In genomic region chr12:12904086-12904485, GRCm38 (mm10) we compare ENCODE assay signal across 8 mouse cellular contexts. TPM values are rescaled to one million over a fixed set of nuclear protein-coding genes. Genes with fewer than 3 reads are reported as not detected.
A peak's percentile ranks its signal among the peaks of the same experiment; 100 is the strongest.
DNase-seq lines count a peak whose midpoint lies in the region; ATAC-seq and TF ChIP-seq lines count a peak whose summit lies in the region.
"Had no signal": no experiment of that assay in that cellular context is flagged by ENCODE, and none has a peak within 500 bp of the region (broad histone marks: within the 10 kb centered on the region; RNA-seq: fewer than 3 reads in every experiment).

No protein-coding gene starts in this region.

- H3K27ac ChIP-seq in liver, embryonic 11.5 days (ENCODE audit: low read depth, low read length): no peak overlapping the region
- H3K27ac ChIP-seq in liver, postnatal 0 days (ENCODE audit: low read depth): no peak overlapping the region
- peak overlapping the region; percentile 84 for H3K27ac ChIP-seq in forebrain, embryonic 11.5 days (ENCODE audit: low read depth, low read length)
- peak overlapping the region; percentile 64 for H3K27ac ChIP-seq in hindbrain, embryonic 16.5 days (ENCODE audit: low read depth, low read length)
- H3K27ac ChIP-seq in neural tube, embryonic 13.5 days (replicated peaks): peak overlapping the region; percentile 93

- no peaks in the 10 kb centered on the region for H3K36me3 ChIP-seq in liver, embryonic 11.5 days (ENCODE audit: control insufficient read depth, insufficient read depth, low read length)
- no peaks in the 10 kb centered on the region for H3K36me3 ChIP-seq in liver, postnatal 0 days (replicated peaks; ENCODE audit: insufficient read depth, low read length)
- no peaks in the 10 kb centered on the region for H3K36me3 ChIP-seq in forebrain, embryonic 11.5 days (ENCODE audit: control insufficient read depth, insufficient read depth, low read length)
- no peaks in the 10 kb centered on the region for H3K36me3 ChIP-seq in hindbrain, embryonic 16.5 days (ENCODE audit: control insufficient read depth, insufficient read depth, low read length)
- H3K36me3 ChIP-seq in neural tube, embryonic 13.5 days: no peaks in the 10 kb centered on the region

- no peak for ATAC-seq in liver, embryonic 11.5 days (replicated peaks; ENCODE audit: low FRiP score)
- no peak for ATAC-seq in liver, postnatal 0 days
- peak; percentile 31; the same call in 1 of the 2 replicates for ATAC-seq in forebrain, embryonic 11.5 days (replicated peaks; ENCODE audit: low FRiP score)
- ATAC-seq in hindbrain, embryonic 16.5 days: peak; percentile 35
- peak; percentile 32 for ATAC-seq in neural tube, embryonic 13.5 days (ENCODE audit: low read depth)
- no peak for ATAC-seq in granulocyte monocyte progenitor cell, adult 5-6 weeks (replicated peaks; ENCODE audit: poor library complexity, severe bottlenecking)
- ATAC-seq in erythroid progenitor cell, adult 5-6 weeks (replicated peaks; ENCODE audit: low FRiP score, poor library complexity, severe bottlenecking): no peak
- ATAC-seq: Patski had no signal

- H3K27me3 ChIP-seq in liver, embryonic 11.5 days (replicated peaks; ENCODE audit: control insufficient read depth, insufficient read depth, low read length): peaks cover 17% of the 10 kb centered on the region
- H3K27me3 ChIP-seq in liver, postnatal 0 days (ENCODE audit: insufficient read depth, low read length): no peaks in the 10 kb centered on the region
- H3K27me3 ChIP-seq in forebrain, embryonic 11.5 days (ENCODE audit: control insufficient read depth, insufficient read depth, low read length): no peaks in the 10 kb centered on the region
- H3K27me3 ChIP-seq in hindbrain, embryonic 16.5 days (replicated peaks; ENCODE audit: control insufficient read depth, insufficient read depth, low read length): no peaks in the 10 kb centered on the region
- H3K27me3 ChIP-seq in neural tube, embryonic 13.5 days: no peaks in the 10 kb centered on the region
- H3K27me3 ChIP-seq: Patski had no signal

- no peak overlapping the region for H3K9ac ChIP-seq in liver, embryonic 11.5 days (ENCODE audit: low read depth, low read length)
- H3K9ac ChIP-seq in liver, postnatal 0 days (replicated peaks): no peak overlapping the region
- H3K9ac ChIP-seq in forebrain, embryonic 11.5 days (ENCODE audit: low read length): peak overlapping the region; percentile 70
- H3K9ac ChIP-seq in hindbrain, embryonic 16.5 days (ENCODE audit: low read depth, low read length): peak overlapping the region; percentile 50
- H3K9ac ChIP-seq in neural tube, embryonic 13.5 days: peak overlapping the region; percentile 65

- no peak for DNase-seq in liver, embryonic 11.5 days (ENCODE audit: low spot score)
- DNase-seq in liver, postnatal 0 days: no peak
- no peak for DNase-seq in forebrain, embryonic 11.5 days (ENCODE audit: low spot score)

- peak overlapping the region; percentile 56; the same call in 1 of the 2 replicates for H3K4me2 ChIP-seq in liver, embryonic 11.5 days
- H3K4me2 ChIP-seq in liver, postnatal 0 days (ENCODE audit: low read depth, low read length): no peak overlapping the region
- H3K4me2 ChIP-seq in forebrain, embryonic 11.5 days (ENCODE audit: low read depth, low read length, severe bottlenecking): peak overlapping the region; percentile 62
- peak overlapping the region; percentile 18 for H3K4me2 ChIP-seq in hindbrain, embryonic 16.5 days (ENCODE audit: low read length)
- H3K4me2 ChIP-seq in neural tube, embryonic 13.5 days: peak overlapping the region; percentile 50

- no peak for TF ChIP-seq CTCF in liver, postnatal 0 days (IDR thresholded peaks at IDR 0.05; ENCODE audit: low read depth)

- WGBS in liver, embryonic 11.5 days: 25% methylated on average over 1 of the region's 1 CpGs
- 13% methylated on average over 1 of the region's 1 CpGs for WGBS in liver, postnatal 0 days (ENCODE audit: insufficient replicate concordance)
- WGBS in forebrain, embryonic 11.5 days: 22% methylated on average over 1 of the region's 1 CpGs
- 10% methylated on average over 1 of the region's 1 CpGs for WGBS in hindbrain, embryonic 16.5 days
- whole genome bisulfite sequencing in neural tube, embryonic 13.5 days: 0% methylated on average over 1 of the region's 1 CpGs

- no peak overlapping the region for H3K4me3 ChIP-seq in liver, embryonic 11.5 days (ENCODE audit: low read depth, low read length)
- H3K4me3 ChIP-seq in liver, postnatal 0 days (ENCODE audit: low read depth, low read length): no peak overlapping the region
- peak overlapping the region; percentile 19; the same call in 1 of the 2 replicates for H3K4me3 ChIP-seq in forebrain, embryonic 11.5 days (ENCODE audit: low read depth, low read length)
- H3K4me3 ChIP-seq in hindbrain, embryonic 16.5 days (ENCODE audit: low read length): no peak overlapping the region
- H3K4me3 ChIP-seq in neural tube, embryonic 13.5 days: peak overlapping the region; percentile 21; the same call in 1 of the 2 replicates

- TF ChIP-seq EP300 in liver, postnatal 0 days (IDR thresholded peaks at IDR 0.05; ENCODE audit: low read depth): no peak

- H3K4me1 ChIP-seq in liver, embryonic 11.5 days (replicated peaks; ENCODE audit: control insufficient read depth, insufficient read depth, low read length): no peaks in the 10 kb centered on the region; the same call in 1 of the 2 replicates
- no peaks in the 10 kb centered on the region for H3K4me1 ChIP-seq in liver, postnatal 0 days (ENCODE audit: insufficient read depth)
- peaks cover 15% of the 10 kb centered on the region; the same call in 1 of the 2 replicates for H3K4me1 ChIP-seq in forebrain, embryonic 11.5 days (replicated peaks; ENCODE audit: control insufficient read depth, insufficient read depth, low read length)
- H3K4me1 ChIP-seq in hindbrain, embryonic 16.5 days (ENCODE audit: control insufficient read depth, insufficient read depth, low read depth, low read length): peaks cover 20% of the 10 kb centered on the region
- peaks cover 36% of the 10 kb centered on the region for H3K4me1 ChIP-seq in neural tube, embryonic 13.5 days (replicated peaks)

- no peaks in the 10 kb centered on the region for H3K9me3 ChIP-seq in liver, embryonic 11.5 days (ENCODE audit: control insufficient read depth, low read length)
- no peaks in the 10 kb centered on the region for H3K9me3 ChIP-seq in liver, postnatal 0 days (ENCODE audit: low read length)
- no peaks in the 10 kb centered on the region for H3K9me3 ChIP-seq in forebrain, embryonic 11.5 days (ENCODE audit: control insufficient read depth, low read length)
- H3K9me3 ChIP-seq in hindbrain, embryonic 16.5 days (ENCODE audit: control insufficient read depth, low read length): no peaks in the 10 kb centered on the region
- no peaks in the 10 kb centered on the region for H3K9me3 ChIP-seq in neural tube, embryonic 13.5 days

RNA-seq across cellular contexts. Expression of gene Mycn, which starts 37.6 kb away (rescaled TPM):
- 35.4 and 36.3 TPM in 2 replicates for polyA plus RNA-seq in liver, embryonic 11.5 days (2014; fragmentation: Nextera tagmentation; extraction: Ambion mirVana)
- 1.2 and 1.3 TPM in 2 replicates for polyA plus RNA-seq in liver, postnatal 0 days (2015; fragmentation: Nextera tagmentation; extraction: Ambion mirVana)
- polyA plus RNA-seq in forebrain, embryonic 11.5 days (2014; fragmentation: Nextera tagmentation; extraction: Ambion mirVana): 144 and 155 TPM in 2 replicates
- 56.9 and 63.5 TPM in 2 replicates for polyA plus RNA-seq in hindbrain, embryonic 16.5 days (2015; fragmentation: Nextera tagmentation; extraction: Ambion mirVana)
- polyA plus RNA-seq in neural tube, embryonic 13.5 days (2015; fragmentation: Nextera tagmentation; extraction: Ambion mirVana): 60.3 and 63.4 TPM in 2 replicates
- not detected in 2 replicates for total RNA-seq in granulocyte monocyte progenitor cell, adult 5-6 weeks (2014; fragmentation: Nextera tagmentation)
- 0.26 TPM in 1 of 2 replicates, not detected in the other for total RNA-seq in granulocyte monocyte progenitor cell, adult 5-6 weeks (2017)
- not detected in 2 replicates for total RNA-seq in erythroid progenitor cell, adult 5-6 weeks (2015; ENCODE audit: low replicate concordance)
- total RNA-seq in erythroid progenitor cell, adult 5-6 weeks (2017; ENCODE audit: low replicate concordance): 1.0 TPM in 1 of 2 replicates, not detected in the other

Comparison
In these comparisons a context has a peak if more than half of its experiments do, and no peak if none do; other contexts are left out.
1. RNA of gene Mycn, which starts 37.6 kb away (polyA plus RNA-seq): 144 to 155 TPM in forebrain, embryonic 11.5 days, 60.3 to 63.4 TPM in neural tube, embryonic 13.5 days, 56.9 to 63.5 TPM in hindbrain, embryonic 16.5 days and 35.4 to 36.3 TPM in liver, embryonic 11.5 days; 1.2 to 1.3 TPM in liver, postnatal 0 days; every median in the first group is over 10 times any median in the second.
2. ATAC-seq: peak in forebrain, embryonic 11.5 days (single experiment), hindbrain, embryonic 16.5 days (single experiment) and neural tube, embryonic 13.5 days (single experiment); none in liver, embryonic 11.5 days (single experiment), liver, postnatal 0 days (single experiment), granulocyte monocyte progenitor cell, adult 5-6 weeks (single experiment) and erythroid progenitor cell, adult 5-6 weeks (single experiment).
3. H3K27ac ChIP-seq: peak in forebrain, embryonic 11.5 days (single experiment), hindbrain, embryonic 16.5 days (single experiment) and neural tube, embryonic 13.5 days (single experiment); none in liver, embryonic 11.5 days (single experiment) and liver, postnatal 0 days (single experiment).
4. H3K4me3 ChIP-seq: peak in forebrain, embryonic 11.5 days (single experiment) and neural tube, embryonic 13.5 days (single experiment); none in liver, embryonic 11.5 days (single experiment), liver, postnatal 0 days (single experiment) and hindbrain, embryonic 16.5 days (single experiment).
5. H3K9ac ChIP-seq: peak in forebrain, embryonic 11.5 days (single experiment), hindbrain, embryonic 16.5 days (single experiment) and neural tube, embryonic 13.5 days (single experiment); none in liver, embryonic 11.5 days (single experiment) and liver, postnatal 0 days (single experiment).